Mouse (Mus musculus) cortical plate, adult 2 months (tissue): ENCODE data around the gene Ppil1.

Source experiments
- CTCF ChIP-seq: fragments of 200-500 bp; IDR thresholded peaks from 2 replicates; pipeline ENCODE4 v1.5.1; 2011; ENCODE audit warnings: mild to moderate bottlenecking, control low read depth, low read length; ENCODE audit not compliant: insufficient read depth; ENCODE audit errors: extremely low read depth
- POLR2A ChIP-seq: fragments of 200-500 bp; IDR thresholded peaks from 2 replicates; pipeline ENCODE4 v1.6.1; 2011; ENCODE audit warnings: mild to moderate bottlenecking, low read length, control low read depth; ENCODE audit not compliant: insufficient read depth; ENCODE audit errors: extremely low read depth

GRCm38 (mm10) chr17:29297813-29298212 is 33.8 kb upstream of the Ppil1 start:
- no peak for TF ChIP-seq POLR2A
- no peak for TF ChIP-seq CTCF
